Mouse (Mus musculus) thymus, adult 18-20 months (tissue): ENCODE measurements around the gene Lrig2.

Experiments
- DNase-seq, 2 experiments: peaks; one replicate each; pipeline ENCODE4 v3.0.0; 2022; ENCODE audit warnings: mixed read lengths in 2 of 2

Gene Lrig2

DNA sequence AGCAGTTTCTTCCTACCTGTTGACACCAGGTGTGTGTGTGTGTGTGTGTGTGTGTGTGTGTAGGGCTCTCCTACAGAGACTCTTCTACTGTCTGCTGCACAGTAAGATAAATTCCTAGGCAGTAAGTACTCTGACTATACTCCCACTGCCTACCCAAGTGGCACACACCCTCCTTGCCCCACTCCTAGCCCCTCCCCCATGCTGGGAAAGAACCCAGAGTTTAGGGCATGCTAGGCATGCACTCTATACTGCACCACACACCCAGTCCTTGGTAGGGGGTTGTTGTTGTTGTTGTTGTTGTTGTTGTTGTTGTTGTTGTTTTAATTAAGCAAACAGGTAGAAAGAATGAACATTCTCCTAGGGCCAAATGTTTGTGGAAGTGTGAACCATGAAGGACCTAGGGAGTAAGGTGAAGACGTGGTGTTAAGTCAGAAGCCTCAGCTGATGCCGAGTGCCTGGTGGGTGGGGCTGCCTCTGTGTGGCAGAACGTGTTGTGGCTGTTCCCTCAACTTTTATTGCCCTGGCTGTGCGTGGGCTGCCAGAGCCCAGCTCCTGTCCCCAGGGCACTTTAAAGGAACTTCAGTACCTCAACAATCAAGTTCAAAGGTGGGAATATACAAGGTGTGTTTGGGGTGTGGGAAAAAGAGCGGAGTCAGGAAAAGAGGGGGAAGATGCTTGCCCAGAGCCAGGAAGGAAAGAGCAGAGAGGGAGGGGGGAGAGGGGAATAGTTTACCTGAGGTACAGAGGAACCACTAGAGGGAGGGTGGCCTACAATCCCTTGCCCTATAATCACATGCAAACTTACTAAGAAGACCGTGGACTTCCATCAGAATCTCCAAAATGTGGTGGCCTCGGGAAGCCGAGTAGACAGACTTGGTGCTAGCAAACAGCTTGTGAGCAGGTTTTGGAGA is 152.2 kb downstream of the Lrig2 start:
- no peak for DNase-seq

DNA sequence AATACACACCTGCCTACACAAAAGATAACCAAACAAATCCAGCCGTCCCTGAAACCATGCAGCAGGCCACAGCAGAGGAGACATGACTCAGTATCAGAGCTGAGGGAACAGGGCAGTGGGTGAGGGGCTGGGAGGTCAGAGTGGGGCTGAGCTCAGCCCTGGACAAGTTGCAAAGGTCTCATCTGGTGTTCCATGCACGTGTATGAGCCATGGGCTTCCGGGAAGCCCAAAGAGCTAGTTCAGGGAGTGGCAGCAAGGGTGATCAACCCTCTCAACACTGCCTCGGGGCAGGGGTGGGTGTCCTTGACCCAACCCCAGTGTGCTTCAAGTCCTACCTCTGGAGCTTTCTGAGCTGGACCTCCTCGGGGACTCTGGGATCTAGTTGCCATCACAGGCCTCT is 153.0 kb downstream of the Lrig2 start:
- no peak for DNase-seq

- no peak for DNase-seq
These were observed 155.6 kb downstream of the Lrig2 start for GRCm38 (mm10) chr3:104356106-104356505.

- no peak for DNase-seq
These were observed 157.8 kb downstream of the Lrig2 start for GRCm38 (mm10) chr3:104353884-104354283.

GRCm38 (mm10) chr3:104352358-104353060 is 159.2 kb downstream of the Lrig2 start:
- no peak for DNase-seq

DNA sequence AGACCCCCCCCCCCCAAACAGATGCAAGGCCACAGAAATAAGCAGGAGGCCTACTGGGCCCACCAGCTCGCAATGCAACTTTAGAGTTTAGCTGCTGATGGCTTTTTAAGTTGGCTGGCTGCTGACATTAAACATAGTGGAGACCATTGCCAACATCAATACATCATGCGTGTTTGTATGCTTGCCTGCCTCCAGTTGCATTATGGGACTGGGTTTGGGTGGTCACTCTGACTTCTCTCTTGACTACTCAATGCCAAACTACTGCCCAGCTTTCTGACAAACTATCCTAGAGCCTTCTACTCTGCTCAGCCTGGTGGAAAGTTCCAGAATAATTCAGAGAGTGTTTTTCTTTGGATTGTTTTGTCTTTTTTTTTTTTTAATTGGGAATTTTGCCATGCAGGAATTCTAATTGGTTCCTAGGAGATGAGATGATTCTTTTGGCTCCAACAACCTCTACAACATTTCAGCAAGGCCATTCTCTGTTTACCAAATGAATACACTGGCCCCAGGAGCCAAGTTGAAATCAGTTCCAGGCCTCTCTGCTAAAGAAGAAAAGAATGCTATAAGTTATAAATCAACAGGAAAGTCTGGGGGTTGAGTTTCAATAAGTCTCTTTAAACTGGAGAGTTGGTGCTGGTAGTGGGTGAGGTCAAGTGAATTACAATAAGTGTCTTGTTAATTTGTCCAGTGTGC is 161.3 kb downstream of the Lrig2 start:
- DNase-seq, result no peak

DNA sequence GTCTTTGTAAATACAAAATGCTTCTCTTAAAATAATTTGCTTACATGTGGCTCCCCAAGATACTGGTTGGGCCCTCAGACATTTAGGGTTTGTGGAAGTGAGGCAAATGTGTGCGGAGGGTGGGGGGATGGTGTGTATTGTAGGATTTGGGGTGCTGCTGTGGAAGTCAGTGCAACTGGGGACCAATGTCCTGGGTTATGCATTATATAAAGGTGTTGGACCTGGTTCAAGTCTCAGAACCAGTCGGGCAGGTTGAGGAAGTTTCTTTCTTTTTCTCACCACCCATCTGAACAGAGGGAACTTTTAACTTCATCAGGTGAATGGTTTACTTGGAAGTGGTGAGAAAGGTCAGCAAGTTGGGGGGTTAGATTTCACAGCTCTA is 161.9 kb downstream of the Lrig2 start:
- no peak for DNase-seq

DNA sequence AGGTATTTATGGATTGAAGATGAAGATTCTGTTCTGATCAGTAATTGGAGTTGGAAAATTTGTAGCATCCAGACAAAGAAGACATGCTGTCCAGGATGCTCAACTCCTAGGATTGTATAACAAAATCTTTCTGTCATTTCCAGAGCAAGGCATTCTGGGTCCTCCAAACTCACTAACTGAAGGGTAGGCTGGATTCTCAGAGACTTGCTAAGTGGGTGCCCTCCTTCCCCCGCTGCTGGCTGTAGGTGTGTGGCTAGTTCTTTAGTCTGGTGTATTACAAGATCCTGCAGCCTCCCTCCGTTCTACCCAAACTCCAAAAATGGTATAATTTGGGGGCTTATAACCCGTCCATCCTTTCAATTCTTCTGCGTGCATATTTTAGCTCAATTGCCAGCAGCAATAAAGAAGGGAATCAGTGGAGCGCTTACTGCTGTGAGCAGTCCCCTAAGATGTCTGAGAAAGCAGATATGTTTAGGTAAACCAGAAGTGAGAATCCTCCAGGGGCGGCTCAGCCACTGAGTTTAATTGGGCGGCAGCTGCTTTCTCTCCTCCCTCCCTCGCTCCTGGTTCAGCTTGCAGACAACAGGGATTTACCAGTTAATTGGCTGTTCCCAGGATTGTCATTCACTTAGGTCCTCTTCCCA is 162.4 kb downstream of the Lrig2 start:
- DNase-seq, result no peak
